Mouse (Mus musculus): ENCODE results near the gene Atrx. TPM values are rescaled to one million over a fixed set of nuclear protein-coding genes. Genes with fewer than 3 reads are reported as not detected.

Atrx gene
- total and polyA plus RNA-seq, 2 experiments from 2014 or later: 85.7 to 106 TPM

DNA sequence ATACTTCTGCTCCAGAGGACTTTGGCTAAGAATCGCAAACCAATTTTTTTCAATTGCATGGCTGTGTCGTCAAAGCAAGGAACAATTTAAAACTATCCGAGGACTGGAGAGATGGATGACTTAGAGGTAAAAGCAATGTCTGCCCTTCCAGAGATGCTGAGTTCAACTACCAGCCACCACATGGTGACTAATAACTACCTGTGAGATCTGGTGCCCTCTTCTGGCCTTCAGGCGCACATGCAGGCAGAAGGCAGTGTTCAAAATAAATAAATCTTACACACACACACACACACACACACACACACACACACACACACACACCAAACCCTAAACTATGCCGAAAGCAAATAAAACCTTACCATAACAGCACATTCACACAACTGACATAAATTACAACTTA lies 64.8 kb downstream of the Atrx start:
- TF ChIP-seq EP300 (IDR thresholded peaks at IDR 0.05; ENCODE audit: low read depth) (no peak), CTCF (IDR thresholded peaks at IDR 0.05; ENCODE audit: low read depth) (peak; percentile 44)
- DNase-seq (ENCODE audit: low spot score) (peak; percentile 5), ATAC-seq (ENCODE audit: insufficient read depth, low read depth) (no peak)
- 88% methylated on average over 5 of the region's 5 CpGs for WGBS
- H3K27me3 ChIP-seq (ENCODE audit: control insufficient read depth, insufficient read depth, low read length): no peaks in the 10 kb centered on the region
- no peaks in the 10 kb centered on the region for H3K9me3 ChIP-seq (replicated peaks; ENCODE audit: control insufficient read depth, low read length)
- H3K4me3 ChIP-seq (ENCODE audit: low read depth, low read length): no peak overlapping the region
- 0 out of 2 replicates have a peak, but pooled peaks cover 6% of the 10 kb centered on the region for H3K36me3 ChIP-seq (replicated peaks; ENCODE audit: control insufficient read depth, insufficient read depth, low read length)
- H3K4me2 ChIP-seq (ENCODE audit: low read depth, low read length): no peak overlapping the region
- no peaks in the 10 kb centered on the region for H3K4me1 ChIP-seq (ENCODE audit: control insufficient read depth, insufficient read depth)
- no peak overlapping the region for H3K27ac ChIP-seq (ENCODE audit: low read depth)
- no peak overlapping the region for H3K9ac ChIP-seq (replicated peaks; ENCODE audit: low read depth, low read length)

DNA sequence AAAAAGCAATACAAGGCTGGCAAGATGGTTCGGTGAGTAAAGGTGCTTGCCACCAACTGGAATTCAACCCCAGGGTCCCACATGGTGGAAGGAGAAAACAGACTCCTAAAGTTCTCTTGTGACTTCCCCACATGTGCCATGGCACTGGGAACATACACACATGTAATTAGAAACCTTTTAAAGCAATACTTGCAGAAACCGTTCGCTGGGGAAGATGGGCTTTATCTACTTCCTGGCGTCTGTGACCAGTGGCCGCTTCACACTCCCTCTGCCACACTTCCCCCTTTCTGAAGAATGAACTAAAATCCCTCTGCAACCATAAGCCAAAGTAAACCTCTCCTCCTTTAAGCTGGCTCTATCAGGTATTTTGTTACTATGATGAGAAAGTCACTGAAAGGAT lies 104.7 kb downstream of the Atrx start:
- TF ChIP-seq EP300 (IDR thresholded peaks at IDR 0.05; ENCODE audit: low read depth) (no peak), CTCF (IDR thresholded peaks at IDR 0.05; ENCODE audit: low read depth) (no peak)
- H3K27me3 ChIP-seq (ENCODE audit: control insufficient read depth, insufficient read depth, low read length): no peaks in the 10 kb centered on the region

DNA sequence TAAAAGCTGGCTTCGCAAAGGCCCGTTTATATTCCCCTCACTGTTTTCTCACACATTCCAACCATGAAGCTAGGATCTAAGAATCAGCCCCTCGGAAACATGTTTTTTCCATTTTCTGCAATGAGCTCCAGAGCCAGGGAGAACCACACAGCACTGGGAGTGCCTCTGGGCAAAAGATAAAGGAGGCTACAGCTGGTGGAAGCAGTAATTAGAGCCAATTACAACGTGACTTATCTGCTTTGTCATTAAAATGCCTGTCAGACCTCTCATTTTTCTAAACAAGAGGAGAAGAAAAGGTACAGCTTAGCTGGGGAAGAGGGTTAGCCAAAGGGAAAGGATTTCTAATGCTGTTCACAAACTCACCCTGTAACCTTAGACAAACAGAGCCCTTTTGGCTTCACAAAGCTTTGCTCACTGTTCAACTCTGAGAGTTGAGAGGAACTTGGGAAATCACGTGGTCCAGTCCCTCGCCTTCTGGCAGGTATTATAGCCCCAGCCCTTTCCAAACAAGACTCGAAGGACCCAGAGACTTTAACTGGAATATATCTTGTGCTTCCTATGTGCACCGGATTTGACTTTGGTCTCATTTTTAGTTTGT lies 134.3 kb downstream of the Atrx start:
- Histone ChIP-seq H3K36me3 (replicated peaks; ENCODE audit: control insufficient read depth, insufficient read depth, low read length) (no peaks in the 10 kb centered on the region), H3K4me1 (ENCODE audit: control insufficient read depth, insufficient read depth) (no peaks in the 10 kb centered on the region), H3K9ac (replicated peaks; ENCODE audit: low read depth, low read length) (no peak overlapping the region), H3K4me2 (ENCODE audit: low read depth, low read length) (no peak overlapping the region), H3K9me3 (replicated peaks; ENCODE audit: control insufficient read depth, low read length) (no peaks in the 10 kb centered on the region), H3K27me3 (ENCODE audit: control insufficient read depth, insufficient read depth, low read length) (no peaks in the 10 kb centered on the region), H3K4me3 (ENCODE audit: low read depth, low read length) (no peak overlapping the region), H3K27ac (ENCODE audit: low read depth) (no peak overlapping the region)
- ATAC-seq (ENCODE audit: insufficient read depth, low read depth) (no peak), DNase-seq (ENCODE audit: low spot score) (no peak)
- 57% methylated on average over 8 of the region's 8 CpGs for WGBS
- TF ChIP-seq CTCF (IDR thresholded peaks at IDR 0.05; ENCODE audit: low read depth): no peak
- TF ChIP-seq EP300 (IDR thresholded peaks at IDR 0.05; ENCODE audit: low read depth): no peak

More for the DNA sequence above, 104.7 kb downstream of the Atrx start:
- H3K27ac ChIP-seq (ENCODE audit: low read depth): no peak overlapping the region
- 74% methylated on average over 5 of the region's 5 CpGs for WGBS
- no peak overlapping the region for H3K4me2 ChIP-seq (ENCODE audit: low read depth, low read length)
- H3K9ac ChIP-seq (replicated peaks; ENCODE audit: low read depth, low read length): no peak overlapping the region
- H3K4me1 ChIP-seq (ENCODE audit: control insufficient read depth, insufficient read depth): no peaks in the 10 kb centered on the region
- peaks cover 24% of the 10 kb centered on the region for H3K36me3 ChIP-seq (replicated peaks; ENCODE audit: control insufficient read depth, insufficient read depth, low read length)
- ATAC-seq (ENCODE audit: insufficient read depth, low read depth) (no peak), DNase-seq (ENCODE audit: low spot score) (no peak)
- no peak overlapping the region for H3K4me3 ChIP-seq (ENCODE audit: low read depth, low read length)
- H3K9me3 ChIP-seq (replicated peaks; ENCODE audit: control insufficient read depth, low read length): no peaks in the 10 kb centered on the region

DNA sequence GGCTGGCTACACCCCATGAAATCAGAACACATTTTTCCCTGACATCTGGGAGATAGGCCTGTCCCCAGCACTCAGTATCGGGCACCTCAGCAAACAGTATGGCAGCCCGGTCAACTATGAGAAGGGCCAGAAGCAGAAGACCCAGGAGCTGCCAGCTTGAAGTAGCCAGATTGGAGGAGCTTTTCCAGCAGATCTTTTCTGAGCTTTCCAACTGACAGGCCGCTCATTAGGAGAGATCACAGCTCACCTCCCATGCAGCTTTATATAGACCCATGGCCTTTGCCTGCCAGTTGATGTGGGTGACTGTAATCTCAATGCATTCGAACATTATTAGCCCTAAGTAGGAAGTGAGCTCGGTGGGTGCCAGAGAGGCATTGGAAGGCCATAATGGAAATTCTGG lies 155.9 kb downstream of the Atrx start:
- TF ChIP-seq EP300 (IDR thresholded peaks at IDR 0.05; ENCODE audit: low read depth) (no peak), CTCF (IDR thresholded peaks at IDR 0.05; ENCODE audit: low read depth) (no peak)
- H3K4me1 ChIP-seq (ENCODE audit: control insufficient read depth, insufficient read depth): no peaks in the 10 kb centered on the region
- H3K36me3 ChIP-seq (replicated peaks; ENCODE audit: control insufficient read depth, insufficient read depth, low read length): no peaks in the 10 kb centered on the region
- DNase-seq (ENCODE audit: low spot score): peak; percentile 51
- ATAC-seq (ENCODE audit: insufficient read depth, low read depth): peak; percentile 75
- H3K4me3 ChIP-seq (ENCODE audit: low read depth, low read length): no peak overlapping the region
- H3K9ac ChIP-seq (replicated peaks; ENCODE audit: low read depth, low read length): no peak overlapping the region
- no peaks in the 10 kb centered on the region for H3K27me3 ChIP-seq (ENCODE audit: control insufficient read depth, insufficient read depth, low read length)
- WGBS: 49% methylated on average over 5 of the region's 5 CpGs
- no peaks in the 10 kb centered on the region for H3K9me3 ChIP-seq (replicated peaks; ENCODE audit: control insufficient read depth, low read length)
- H3K27ac ChIP-seq (ENCODE audit: low read depth): peak overlapping the region; percentile 80
- no peak overlapping the region for H3K4me2 ChIP-seq (ENCODE audit: low read depth, low read length)

DNA sequence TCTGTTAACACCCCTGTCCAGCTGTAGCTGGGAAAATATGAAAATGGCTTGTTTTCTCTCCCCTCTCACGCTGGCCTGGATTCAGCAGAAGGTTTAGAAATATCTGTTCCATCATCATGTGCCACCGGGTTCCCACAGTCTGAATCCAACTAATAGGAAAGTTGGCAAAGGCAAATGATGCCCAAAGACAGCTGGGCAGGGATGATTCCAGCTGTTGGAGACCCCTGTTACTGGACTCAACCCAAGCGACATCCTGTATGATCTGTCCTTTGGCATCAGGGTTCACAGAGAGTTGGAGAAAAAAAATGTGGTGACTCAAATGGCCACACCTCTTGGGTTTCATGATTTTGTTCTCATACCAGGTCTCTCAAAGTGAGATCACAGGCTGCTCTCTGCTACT lies 161.3 kb downstream of the Atrx start:
- Histone ChIP-seq H3K9ac (replicated peaks; ENCODE audit: low read depth, low read length) (no peak overlapping the region), H3K4me2 (ENCODE audit: low read depth, low read length) (no peak overlapping the region), H3K36me3 (replicated peaks; ENCODE audit: control insufficient read depth, insufficient read depth, low read length) (no peaks in the 10 kb centered on the region), H3K4me1 (ENCODE audit: control insufficient read depth, insufficient read depth) (no peaks in the 10 kb centered on the region), H3K27me3 (ENCODE audit: control insufficient read depth, insufficient read depth, low read length) (0 out of 2 replicates have a peak, but pooled peaks cover 5% of the 10 kb centered on the region), H3K4me3 (ENCODE audit: low read depth, low read length) (no peak overlapping the region), H3K9me3 (replicated peaks; ENCODE audit: control insufficient read depth, low read length) (no peaks in the 10 kb centered on the region), H3K27ac (ENCODE audit: low read depth) (no peak overlapping the region)
- no peak for ATAC-seq (ENCODE audit: insufficient read depth, low read depth)
- no peak for TF ChIP-seq EP300 (IDR thresholded peaks at IDR 0.05; ENCODE audit: low read depth)
- TF ChIP-seq CTCF (IDR thresholded peaks at IDR 0.05; ENCODE audit: low read depth): no peak
- WGBS: 70% methylated on average over 3 of the region's 3 CpGs
- DNase-seq (ENCODE audit: low spot score): no peak

All from heart, postnatal 0 days (tissue).